Mouse (Mus musculus): ENCODE data around the gene Pkn3. TPM values are rescaled to one million over a fixed set of nuclear protein-coding genes. Genes with fewer than 3 reads are reported as not detected.
A peak's percentile ranks its signal among the peaks of the same experiment; 100 is the strongest.
"Not testable (repeated sequence)": the region's sequence is repeated elsewhere in the genome, so short reads cannot be mapped to it uniquely, and the experiment has no call there.

Pkn3 gene
- polyA plus RNA-seq, 1 experiment = 7.8 TPM

GRCm38 (mm10) chr2:30044550-30044949 lies 32.9 kb upstream of the Pkn3 start:
- WGBS = 90% methylated on average over 5 of the region's 5 CpGs
- no peak for TF ChIP-seq POLR2A (IDR thresholded peaks at IDR 0.05; ENCODE audit: low read depth, low read length)
- Histone ChIP-seq H3K27me3 (ENCODE audit: control insufficient read depth, insufficient read depth, low read length) (no peaks in the 10 kb centered on the region), H3K4me3 (ENCODE audit: low read depth, low read length) (no peak overlapping the region), H3K36me3 (ENCODE audit: control insufficient read depth, insufficient read depth, low read length) (no peaks in the 10 kb centered on the region), H3K27ac (ENCODE audit: insufficient read depth, low read depth, low read length) (no peak overlapping the region), H3K4me1 (ENCODE audit: control insufficient read depth, insufficient read depth, insufficient read length, low read length) (no peaks in the 10 kb centered on the region; the same call in 1 of the 2 replicates)

GRCm38 (mm10) chr2:30047127-30047526 lies 30.4 kb upstream of the Pkn3 start:
- Histone ChIP-seq H3K27ac (ENCODE audit: insufficient read depth, low read depth, low read length) (no peak overlapping the region), H3K27me3 (ENCODE audit: control insufficient read depth, insufficient read depth, low read length) (no peaks in the 10 kb centered on the region), H3K36me3 (ENCODE audit: control insufficient read depth, insufficient read depth, low read length) (no peaks in the 10 kb centered on the region), H3K4me1 (ENCODE audit: control insufficient read depth, insufficient read depth, insufficient read length, low read length) (no peaks in the 10 kb centered on the region; the same call in 1 of the 2 replicates), H3K4me3 (ENCODE audit: low read depth, low read length) (no peak overlapping the region)
- TF ChIP-seq POLR2A (IDR thresholded peaks at IDR 0.05; ENCODE audit: low read depth, low read length) (no peak), CTCF (IDR thresholded peaks at IDR 0.05; ENCODE audit: extremely low read depth, insufficient read length, insufficient replicate concordance, low read depth, low read length) (no peak)
- WGBS = over 99% methylated on average over 6 of the region's 6 CpGs

- Histone ChIP-seq H3K4me1 (ENCODE audit: control insufficient read depth, insufficient read depth, insufficient read length, low read length) (no peaks in the 10 kb centered on the region), H3K27ac (ENCODE audit: insufficient read depth, low read depth, low read length) (no peak overlapping the region), H3K27me3 (ENCODE audit: control insufficient read depth, insufficient read depth, low read length) (no peaks in the 10 kb centered on the region), H3K4me3 (ENCODE audit: low read depth, low read length) (peak overlapping the region; percentile 66), H3K36me3 (ENCODE audit: control insufficient read depth, insufficient read depth, low read length) (no peaks in the 10 kb centered on the region)
- TF ChIP-seq CTCF (IDR thresholded peaks at IDR 0.05; ENCODE audit: extremely low read depth, insufficient read length, insufficient replicate concordance, low read depth, low read length) (no peak), POLR2A (IDR thresholded peaks at IDR 0.05; ENCODE audit: low read depth, low read length) (no peak)
- WGBS = 35% methylated on average over 11 of the region's 11 CpGs
These were observed 29.4 kb upstream of the Pkn3 start for GRCm38 (mm10) chr2:30048101-30048501.

- Histone ChIP-seq H3K36me3 (ENCODE audit: control insufficient read depth, insufficient read depth, low read length) (no peaks in the 10 kb centered on the region), H3K27ac (ENCODE audit: insufficient read depth, low read depth, low read length) (peak within 1 kb of the TSS; percentile 77), H3K4me1 (ENCODE audit: control insufficient read depth, insufficient read depth, insufficient read length, low read length) (no peaks in the 10 kb centered on the region), H3K27me3 (ENCODE audit: control insufficient read depth, insufficient read depth, low read length) (no peaks in the 10 kb centered on the region), H3K4me3 (ENCODE audit: low read depth, low read length) (peak within 1 kb of the TSS; percentile 66)
- WGBS = 1% methylated on average over 54 of the region's 54 CpGs
- TF ChIP-seq CTCF (IDR thresholded peaks at IDR 0.05; ENCODE audit: extremely low read depth, insufficient read length, insufficient replicate concordance, low read depth, low read length) (peak; percentile 13; the same call in 1 of the 2 replicates), POLR2A (IDR thresholded peaks at IDR 0.05; ENCODE audit: low read depth, low read length) (peak; percentile 76)
These were observed 28.6 kb upstream of the Pkn3 start, which contains the start of gene Wdr34 for GRCm38 (mm10) chr2:30048699-30049388. Gene Wdr34 (minus strand): TSS chr2:30048881.

- no peaks in the 10 kb centered on the region for H3K36me3 ChIP-seq (ENCODE audit: control insufficient read depth, insufficient read depth, low read length)
- no peaks in the 10 kb centered on the region for H3K4me1 ChIP-seq (ENCODE audit: control insufficient read depth, insufficient read depth, insufficient read length, low read length)
- 81% methylated on average over 3 of the region's 3 CpGs for WGBS
- TF ChIP-seq POLR2A (IDR thresholded peaks at IDR 0.05; ENCODE audit: low read depth, low read length) (no peak), CTCF (IDR thresholded peaks at IDR 0.05; ENCODE audit: extremely low read depth, insufficient read length, insufficient replicate concordance, low read depth, low read length) (no peak)
- no peak overlapping the region for H3K4me3 ChIP-seq (ENCODE audit: low read depth, low read length)
- H3K27me3 ChIP-seq (ENCODE audit: control insufficient read depth, insufficient read depth, low read length) = no peaks in the 10 kb centered on the region
- no peak overlapping the region for H3K27ac ChIP-seq (ENCODE audit: insufficient read depth, low read depth, low read length)
These were observed 27.7 kb upstream of the Pkn3 start for GRCm38 (mm10) chr2:30049831-30050230.

- no peaks in the 10 kb centered on the region for H3K4me1 ChIP-seq (ENCODE audit: control insufficient read depth, insufficient read depth, insufficient read length, low read length)
- TF ChIP-seq CTCF (IDR thresholded peaks at IDR 0.05; ENCODE audit: extremely low read depth, insufficient read length, insufficient replicate concordance, low read depth, low read length) (peak; percentile 42; the same call in 1 of the 2 replicates), POLR2A (IDR thresholded peaks at IDR 0.05; ENCODE audit: low read depth, low read length) (no peak)
- 35% methylated on average over 6 of the region's 6 CpGs for WGBS
- H3K4me3 ChIP-seq (ENCODE audit: low read depth, low read length) = no peak overlapping the region
- no peaks in the 10 kb centered on the region for H3K27me3 ChIP-seq (ENCODE audit: control insufficient read depth, insufficient read depth, low read length)
- no peak overlapping the region for H3K27ac ChIP-seq (ENCODE audit: insufficient read depth, low read depth, low read length)
- H3K36me3 ChIP-seq (ENCODE audit: control insufficient read depth, insufficient read depth, low read length) = no peaks in the 10 kb centered on the region
These were observed 25.3 kb upstream of the Pkn3 start for GRCm38 (mm10) chr2:30051992-30052761.

- H3K36me3 ChIP-seq (ENCODE audit: control insufficient read depth, insufficient read depth, low read length); H3K4me1 ChIP-seq (ENCODE audit: control insufficient read depth, insufficient read depth, insufficient read length, low read length); H3K27ac ChIP-seq (ENCODE audit: insufficient read depth, low read depth, low read length); H3K4me3 ChIP-seq (ENCODE audit: low read depth, low read length); H3K27me3 ChIP-seq (ENCODE audit: control insufficient read depth, insufficient read depth, low read length): not testable (repeated sequence)
- WGBS = 94% methylated on average over 3 of the region's 3 CpGs
These were observed 22.2 kb upstream of the Pkn3 start for GRCm38 (mm10) chr2:30055310-30055709.
